Mouse (Mus musculus): ENCODE results near the gene Prdm12.

Gene Prdm12

GRCm38 (mm10) chr2:31639901-31640608 lies at the start of gene Prdm12:
Gene Prdm12 (plus strand): TSS chr2:31640037.
- no peak for DNase-seq (ENCODE audit: low read depth)

GRCm38 (mm10) chr2:31591799-31592484 lies 47.9 kb upstream of the Prdm12 start:
- DNase-seq (ENCODE audit: low read depth): no peak

- no peak for DNase-seq (ENCODE audit: low read depth)
These were observed 32.3 kb upstream of the Prdm12 start for GRCm38 (mm10) chr2:31607555-31607954.

GRCm38 (mm10) chr2:31609859-31610261 lies 30.0 kb upstream of the Prdm12 start:
- peak; percentile 26 for DNase-seq (ENCODE audit: low read depth)

- no peak for DNase-seq (ENCODE audit: low read depth)
These were observed 28.9 kb upstream of the Prdm12 start for GRCm38 (mm10) chr2:31610922-31611321.

GRCm38 (mm10) chr2:31611400-31611799 lies 28.4 kb upstream of the Prdm12 start:
- peak; percentile 15 for DNase-seq (ENCODE audit: low read depth)

GRCm38 (mm10) chr2:31612627-31613026 lies 27.2 kb upstream of the Prdm12 start:
- DNase-seq (ENCODE audit: low read depth): no peak

- no peak for DNase-seq (ENCODE audit: low read depth)
These were observed 26.1 kb upstream of the Prdm12 start for GRCm38 (mm10) chr2:31613781-31614180.

- no peak for DNase-seq (ENCODE audit: low read depth)
These were observed 21.2 kb upstream of the Prdm12 start for GRCm38 (mm10) chr2:31618484-31619161.

GRCm38 (mm10) chr2:31619208-31619607 lies 20.6 kb upstream of the Prdm12 start:
- no peak for DNase-seq (ENCODE audit: low read depth)

- peak; percentile 55 for DNase-seq (ENCODE audit: low read depth)
These were observed 6.3 kb upstream of the Prdm12 start for GRCm38 (mm10) chr2:31633531-31633930.

- no peak for DNase-seq (ENCODE audit: low read depth)
These were observed 4.3 kb upstream of the Prdm12 start for GRCm38 (mm10) chr2:31635281-31636137.

- DNase-seq (ENCODE audit: low read depth): no peak
These were observed 3.6 kb upstream of the Prdm12 start for GRCm38 (mm10) chr2:31636138-31636741.

- DNase-seq (ENCODE audit: low read depth): no peak
These were observed 3.1 kb upstream of the Prdm12 start for GRCm38 (mm10) chr2:31636742-31637141.

GRCm38 (mm10) chr2:31637311-31637710 lies 2.5 kb upstream of the Prdm12 start:
- no peak for DNase-seq (ENCODE audit: low read depth)

GRCm38 (mm10) chr2:31637807-31638206 lies 2.0 kb upstream of the Prdm12 start:
- peak; percentile 25 for DNase-seq (ENCODE audit: low read depth)

GRCm38 (mm10) chr2:31638581-31639465 lies 1.0 kb upstream of the Prdm12 start:
- no peak for DNase-seq (ENCODE audit: low read depth)

- DNase-seq (ENCODE audit: low read depth): no peak
These were observed 424 bp upstream of the Prdm12 start for GRCm38 (mm10) chr2:31639466-31639760.

- DNase-seq (ENCODE audit: low read depth): no peak
These were observed 1.0 kb downstream of the Prdm12 start for GRCm38 (mm10) chr2:31640609-31641507.

GRCm38 (mm10) chr2:31641508-31641830 lies 1.6 kb downstream of the Prdm12 start:
- DNase-seq (ENCODE audit: low read depth): no peak

Data from NIH3T3 (cell line).